Mouse (Mus musculus) bone marrow macrophage, adult 2 months (primary cell): ENCODE results near the gene Clint1.

Experiments used
- CTCF ChIP-seq: IDR thresholded peaks from 2 replicates; pipeline ENCODE4 v1.5.1; 2012; ENCODE audit warnings: low read depth, mild to moderate bottlenecking, low read length, moderate library complexity
- POLR2A ChIP-seq: IDR thresholded peaks from 2 replicates; pipeline ENCODE4 v1.6.1; 2012; ENCODE audit warnings: mild to moderate bottlenecking, low read depth, low read length, borderline replicate concordance

- TF ChIP-seq CTCF = no peak
- no peak for TF ChIP-seq POLR2A
Measured at GRCm38 (mm10) chr11:45959598-45959997, 107.7 kb downstream of the Clint1 start.
